Mouse (Mus musculus) myocyte (in vitro differentiated cells): Measurements from ENCODE around the gene Tbata.

Experiments
- CEBPB ChIP-seq: IDR thresholded peaks from 2 replicates; pipeline ENCODE4 v1.6.1; 2011; ENCODE audit warnings: mild to moderate bottlenecking, moderate library complexity; ENCODE audit not compliant: poor library complexity, insufficient read depth, severe bottlenecking
- E2F4 ChIP-seq: IDR thresholded peaks from one replicate; pipeline ENCODE4 v1.6.1; 2011; ENCODE audit warnings: mild to moderate bottlenecking, control low read depth, moderate library complexity; ENCODE audit not compliant: insufficient read depth
- MAX ChIP-seq: IDR thresholded peaks from one replicate; pipeline ENCODE4 v1.6.1; 2011; ENCODE audit warnings: low read depth, mild to moderate bottlenecking, control low read depth
- MYOD1 ChIP-seq, 3 experiments: IDR thresholded peaks; one replicate each; pipeline ENCODE4 v1.6.1; 2011; ENCODE audit warnings: control low read depth in 2 of 3, low read depth in 2 of 3, mild to moderate bottlenecking in 2 of 3, moderate library complexity in 1 of 3; ENCODE audit not compliant: insufficient read length in 2 of 3, control insufficient read depth in 1 of 3
- MYOG ChIP-seq, 3 experiments: IDR thresholded peaks; one replicate each; pipeline ENCODE4 v1.6.1; 2011; ENCODE audit warnings: control low read depth in 2 of 3, low read depth in 2 of 3, mild to moderate bottlenecking in 2 of 3; ENCODE audit not compliant: insufficient read length in 2 of 3, control insufficient read depth in 1 of 3, insufficient read depth in 1 of 3
- POLR2A ChIP-seq: IDR thresholded peaks from one replicate; pipeline ENCODE4 v1.6.1; 2011; ENCODE audit warnings: low read depth, mild to moderate bottlenecking, control low read depth, moderate library complexity; ENCODE audit not compliant: insufficient read length
- POLR2AphosphoS2 ChIP-seq: IDR thresholded peaks from one replicate; pipeline ENCODE4 v1.6.1; 2011; ENCODE audit warnings: low read depth, control low read depth; ENCODE audit not compliant: insufficient read length
- REST ChIP-seq: IDR thresholded peaks from one replicate; pipeline ENCODE4 v1.6.1; 2011; ENCODE audit warnings: mild to moderate bottlenecking, control low read depth, moderate library complexity; ENCODE audit not compliant: insufficient read depth, insufficient read length
- SRF ChIP-seq: IDR thresholded peaks from one replicate; pipeline ENCODE4 v1.6.1; 2011; ENCODE audit warnings: low read depth; ENCODE audit not compliant: control insufficient read depth, insufficient read length
- TCF12 ChIP-seq: IDR thresholded peaks from one replicate; pipeline ENCODE4 v1.6.1; 2011; ENCODE audit warnings: mild to moderate bottlenecking, control low read depth; ENCODE audit not compliant: poor library complexity, insufficient read depth, severe bottlenecking
- TCF3 ChIP-seq: IDR thresholded peaks from one replicate; pipeline ENCODE4 v1.6.1; 2011; ENCODE audit warnings: low read depth, control low read depth; ENCODE audit not compliant: insufficient read length
- USF1 ChIP-seq: IDR thresholded peaks from one replicate; pipeline ENCODE4 v1.6.1; 2011; ENCODE audit warnings: low read depth, mild to moderate bottlenecking, control low read depth, moderate library complexity

- TF ChIP-seq SRF, result no peak
- TF ChIP-seq MYOG (IDR thresholded peaks at IDR 0.05; ENCODE audit: control insufficient read depth in 1 of 3, insufficient read depth in 1 of 3, insufficient read length in 2 of 3, low read depth in 2 of 3), result no peak
- TF ChIP-seq MYOD1 (IDR thresholded peaks at IDR 0.05; ENCODE audit: control insufficient read depth in 1 of 3, insufficient read length in 2 of 3, low read depth in 2 of 3), result no peak
- TF ChIP-seq POLR2A, result no peak
- TF ChIP-seq TCF12, result no peak
- no peak for TF ChIP-seq CEBPB
- no peak for TF ChIP-seq USF1
- TF ChIP-seq MAX, result no peak
- TF ChIP-seq E2F4, result no peak
- no peak for TF ChIP-seq TCF3
- TF ChIP-seq REST, result no peak
- TF ChIP-seq POLR2AphosphoS2, result no peak
These were observed 3.4 kb upstream of the Tbata start for GRCm38 (mm10) chr10:61168393-61168792.
